Mouse (Mus musculus) cortical plate, adult 2 months (tissue): ENCODE data around the gene Cd37.

Source experiments
- CTCF ChIP-seq: fragments of 200-500 bp; IDR thresholded peaks from 2 replicates; pipeline ENCODE4 v1.5.1; 2011; ENCODE audit warnings: mild to moderate bottlenecking, control low read depth, low read length; ENCODE audit not compliant: insufficient read depth; ENCODE audit errors: extremely low read depth
- POLR2A ChIP-seq: fragments of 200-500 bp; IDR thresholded peaks from 2 replicates; pipeline ENCODE4 v1.6.1; 2011; ENCODE audit warnings: mild to moderate bottlenecking, low read length, control low read depth; ENCODE audit not compliant: insufficient read depth; ENCODE audit errors: extremely low read depth

- no peak for TF ChIP-seq POLR2A
- TF ChIP-seq CTCF = no peak
These were observed 25.4 kb upstream of the Cd37 start for GRCm38 (mm10) chr7:45264348-45264747.
